Mouse (Mus musculus): Measurements from ENCODE around the gene Lsmem1. TPM values are rescaled to one million over a fixed set of nuclear protein-coding genes. Genes with fewer than 3 reads are reported as not detected.
"Not testable (repeated sequence)": the region's sequence is repeated elsewhere in the genome, so short reads cannot be mapped to it uniquely, and the experiment has no call there.

Gene Lsmem1
- polyA plus RNA-seq, 1 experiment, result 0.08 TPM

GRCm38 (mm10) chr12:40214888-40215876 lies 15.9 kb upstream of the Lsmem1 start:
- no peak for DNase-seq (ENCODE audit: low spot score)

- DNase-seq (ENCODE audit: low spot score), result no peak
Observed at GRCm38 (mm10) chr12:40209049-40209448, 9.8 kb upstream of the Lsmem1 start.

GRCm38 (mm10) chr12:40207909-40208308 lies 8.6 kb upstream of the Lsmem1 start:
- DNase-seq (ENCODE audit: low spot score), result no peak

GRCm38 (mm10) chr12:40202161-40203035 lies 3.1 kb upstream of the Lsmem1 start:
- no peak for DNase-seq (ENCODE audit: low spot score)

- DNase-seq (ENCODE audit: low spot score), result no peak
Observed at GRCm38 (mm10) chr12:40200484-40201235, 1.4 kb upstream of the Lsmem1 start.

- no peak for DNase-seq (ENCODE audit: low spot score)
Observed at GRCm38 (mm10) chr12:40199795-40200402, 609 bp upstream of the Lsmem1 start.

- no peak for DNase-seq (ENCODE audit: low spot score)
Observed at GRCm38 (mm10) chr12:40198427-40198826, 863 bp downstream of the Lsmem1 start.

- DNase-seq (ENCODE audit: low spot score), result no peak
Observed at GRCm38 (mm10) chr12:40198019-40198418, 1.3 kb downstream of the Lsmem1 start.

GRCm38 (mm10) chr12:40197511-40197910 lies 1.8 kb downstream of the Lsmem1 start:
- no peak for DNase-seq (ENCODE audit: low spot score)

GRCm38 (mm10) chr12:40185474-40185873 lies 13.8 kb downstream of the Lsmem1 start:
- no peak for DNase-seq (ENCODE audit: low spot score)

GRCm38 (mm10) chr12:40177089-40177488 lies 22.2 kb downstream of the Lsmem1 start:
- no peak for DNase-seq (ENCODE audit: low spot score)

- no peak for DNase-seq (ENCODE audit: low spot score)
Observed at GRCm38 (mm10) chr12:40176158-40176557, 23.1 kb downstream of the Lsmem1 start.

- not testable (repeated sequence) for DNase-seq (ENCODE audit: low spot score)
Observed at GRCm38 (mm10) chr12:40175171-40175570, 24.1 kb downstream of the Lsmem1 start.

GRCm38 (mm10) chr12:40171637-40172036 lies 27.7 kb downstream of the Lsmem1 start:
- DNase-seq (ENCODE audit: low spot score), result no peak

GRCm38 (mm10) chr12:40169675-40170074 lies 29.6 kb downstream of the Lsmem1 start:
- no peak for DNase-seq (ENCODE audit: low spot score)

- DNase-seq (ENCODE audit: low spot score), result no peak
Observed at GRCm38 (mm10) chr12:40164621-40165020, 34.7 kb downstream of the Lsmem1 start.

- no peak for DNase-seq (ENCODE audit: low spot score)
Observed at GRCm38 (mm10) chr12:40160777-40161176, 38.5 kb downstream of the Lsmem1 start.

GRCm38 (mm10) chr12:40154188-40154587 lies 45.1 kb downstream of the Lsmem1 start:
- DNase-seq (ENCODE audit: low spot score), result no peak

GRCm38 (mm10) chr12:40152353-40153069 lies 46.8 kb downstream of the Lsmem1 start:
- no peak for DNase-seq (ENCODE audit: low spot score)

GRCm38 (mm10) chr12:40147319-40147718 lies 52.0 kb downstream of the Lsmem1 start:
- DNase-seq (ENCODE audit: low spot score), result no peak

GRCm38 (mm10) chr12:40146510-40146909 lies 52.8 kb downstream of the Lsmem1 start:
- no peak for DNase-seq (ENCODE audit: low spot score)
